Mouse (Mus musculus): Measurements from ENCODE around the gene Pla2g2e. TPM values are rescaled to one million over a fixed set of nuclear protein-coding genes. Genes with fewer than 3 reads are reported as not detected.

The Pla2g2e gene
- not detected in 2 replicates for polyA plus RNA-seq (2014; fragmentation: Nextera tagmentation; extraction: Ambion mirVana)

GRCm38 (mm10) chr4:138877731-138878130, at the start of gene Pla2g2e:
Gene Pla2g2e, plus strand, starts transcription at chr4:138877942.
- Histone ChIP-seq H3K9ac (no peak within 1 kb of the TSS), H3K4me2 (no peak within 1 kb of the TSS), H3K36me3 (ENCODE audit: insufficient read depth) (no peaks in the 10 kb centered on the region), H3K4me3 (ENCODE audit: low read depth, low read length) (no peak within 1 kb of the TSS), H3K4me1 (ENCODE audit: insufficient read depth) (no peaks in the 10 kb centered on the region), H3K27ac (ENCODE audit: low read depth) (no peak within 1 kb of the TSS), H3K9me3 (ENCODE audit: low read depth, low read length) (no peaks in the 10 kb centered on the region), H3K27me3 (ENCODE audit: insufficient read depth, low read length) (peaks cover 9% of the 10 kb centered on the region; the same call in 1 of the 2 replicates)
- 73% methylated on average over 4 of the region's 4 CpGs for WGBS
- no peak for ATAC-seq (ENCODE audit: insufficient read depth)
- TF ChIP-seq CTCF (IDR thresholded peaks at IDR 0.05; ENCODE audit: low read depth) = no peak
- no peak for DNase-seq

GRCm38 (mm10) chr4:138839806-138840205, 37.9 kb upstream of the Pla2g2e start:
- no peak overlapping the region for H3K27ac ChIP-seq (ENCODE audit: low read depth)
- no peak overlapping the region for H3K4me3 ChIP-seq (ENCODE audit: low read depth, low read length)
- no peaks in the 10 kb centered on the region for H3K9me3 ChIP-seq (ENCODE audit: low read depth, low read length)
- no peak for ATAC-seq (ENCODE audit: insufficient read depth)
- H3K4me1 ChIP-seq (ENCODE audit: insufficient read depth) = no peaks in the 10 kb centered on the region
- WGBS = 80% methylated on average over 6 of the region's 6 CpGs
- TF ChIP-seq CTCF (IDR thresholded peaks at IDR 0.05; ENCODE audit: low read depth) = no peak
- H3K4me2 ChIP-seq = no peak overlapping the region
- no peaks in the 10 kb centered on the region for H3K27me3 ChIP-seq (ENCODE audit: insufficient read depth, low read length)
- H3K9ac ChIP-seq = no peak overlapping the region
- no peaks in the 10 kb centered on the region for H3K36me3 ChIP-seq (ENCODE audit: insufficient read depth)
- no peak for DNase-seq

- WGBS = 62% methylated on average over 8 of the region's 8 CpGs
- H3K9ac ChIP-seq = no peak overlapping the region
- H3K4me2 ChIP-seq = no peak overlapping the region
- H3K9me3 ChIP-seq (ENCODE audit: low read depth, low read length) = no peaks in the 10 kb centered on the region
- no peak overlapping the region for H3K4me3 ChIP-seq (ENCODE audit: low read depth, low read length)
- H3K27ac ChIP-seq (ENCODE audit: low read depth) = no peak overlapping the region
- no peak for DNase-seq
- no peaks in the 10 kb centered on the region for H3K36me3 ChIP-seq (ENCODE audit: insufficient read depth)
- H3K27me3 ChIP-seq (ENCODE audit: insufficient read depth, low read length) = no peaks in the 10 kb centered on the region
- no peak for TF ChIP-seq CTCF (IDR thresholded peaks at IDR 0.05; ENCODE audit: low read depth)
- H3K4me1 ChIP-seq (ENCODE audit: insufficient read depth) = no peaks in the 10 kb centered on the region
- no peak for ATAC-seq (ENCODE audit: insufficient read depth)
Measured at GRCm38 (mm10) chr4:138840726-138841125, 37.0 kb upstream of the Pla2g2e start.

GRCm38 (mm10) chr4:138841386-138841785, 36.4 kb upstream of the Pla2g2e start:
- H3K9ac ChIP-seq = no peak overlapping the region
- TF ChIP-seq CTCF (IDR thresholded peaks at IDR 0.05; ENCODE audit: low read depth) = no peak
- 63% methylated on average over 7 of the region's 7 CpGs for WGBS
- no peak for ATAC-seq (ENCODE audit: insufficient read depth)
- H3K4me3 ChIP-seq (ENCODE audit: low read depth, low read length) = no peak overlapping the region
- DNase-seq = peak; percentile 46
- no peak overlapping the region for H3K27ac ChIP-seq (ENCODE audit: low read depth)
- no peak overlapping the region for H3K4me2 ChIP-seq
- H3K36me3 ChIP-seq (ENCODE audit: insufficient read depth) = no peaks in the 10 kb centered on the region
- no peaks in the 10 kb centered on the region for H3K9me3 ChIP-seq (ENCODE audit: low read depth, low read length)
- no peaks in the 10 kb centered on the region for H3K27me3 ChIP-seq (ENCODE audit: insufficient read depth, low read length)
- H3K4me1 ChIP-seq (ENCODE audit: insufficient read depth) = no peaks in the 10 kb centered on the region

- TF ChIP-seq CTCF (IDR thresholded peaks at IDR 0.05; ENCODE audit: low read depth) = peak; percentile 100
- H3K4me2 ChIP-seq = no peak overlapping the region
- no peaks in the 10 kb centered on the region for H3K9me3 ChIP-seq (ENCODE audit: low read depth, low read length)
- no peak overlapping the region for H3K27ac ChIP-seq (ENCODE audit: low read depth)
- no peak overlapping the region for H3K4me3 ChIP-seq (ENCODE audit: low read depth, low read length)
- ATAC-seq (ENCODE audit: insufficient read depth) (no peak), DNase-seq (peak; percentile 87)
- no peaks in the 10 kb centered on the region for H3K27me3 ChIP-seq (ENCODE audit: insufficient read depth, low read length)
- H3K9ac ChIP-seq = no peak overlapping the region
- H3K36me3 ChIP-seq (ENCODE audit: insufficient read depth) = no peaks in the 10 kb centered on the region
- H3K4me1 ChIP-seq (ENCODE audit: insufficient read depth) = no peaks in the 10 kb centered on the region
- WGBS = 4% methylated on average over 4 of the region's 4 CpGs
Measured at GRCm38 (mm10) chr4:138851463-138851862, 26.3 kb upstream of the Pla2g2e start.

- no peak overlapping the region for H3K4me2 ChIP-seq
- no peak overlapping the region for H3K27ac ChIP-seq (ENCODE audit: low read depth)
- DNase-seq = no peak
- no peaks in the 10 kb centered on the region for H3K36me3 ChIP-seq (ENCODE audit: insufficient read depth)
- H3K9me3 ChIP-seq (ENCODE audit: low read depth, low read length) = no peaks in the 10 kb centered on the region
- no peak overlapping the region for H3K9ac ChIP-seq
- no peak for TF ChIP-seq CTCF (IDR thresholded peaks at IDR 0.05; ENCODE audit: low read depth)
- no peak for ATAC-seq (ENCODE audit: insufficient read depth)
- H3K27me3 ChIP-seq (ENCODE audit: insufficient read depth, low read length) = no peaks in the 10 kb centered on the region
- H3K4me3 ChIP-seq (ENCODE audit: low read depth, low read length) = no peak overlapping the region
- H3K4me1 ChIP-seq (ENCODE audit: insufficient read depth) = no peaks in the 10 kb centered on the region
- 49% methylated on average over 6 of the region's 6 CpGs for WGBS
Measured at GRCm38 (mm10) chr4:138852961-138853360, 24.8 kb upstream of the Pla2g2e start.

GRCm38 (mm10) chr4:138855092-138855632, 22.6 kb upstream of the Pla2g2e start:
- ATAC-seq (ENCODE audit: insufficient read depth) (no peak), DNase-seq (no peak)
- H3K27me3 ChIP-seq (ENCODE audit: insufficient read depth, low read length) = no peaks in the 10 kb centered on the region
- no peaks in the 10 kb centered on the region for H3K4me1 ChIP-seq (ENCODE audit: insufficient read depth)
- H3K27ac ChIP-seq (ENCODE audit: low read depth) = no peak overlapping the region
- no peak for TF ChIP-seq CTCF (IDR thresholded peaks at IDR 0.05; ENCODE audit: low read depth)
- H3K4me3 ChIP-seq (ENCODE audit: low read depth, low read length) = no peak overlapping the region
- H3K9me3 ChIP-seq (ENCODE audit: low read depth, low read length) = no peaks in the 10 kb centered on the region
- no peak overlapping the region for H3K4me2 ChIP-seq
- WGBS = 77% methylated on average over 9 of the region's 9 CpGs
- H3K36me3 ChIP-seq (ENCODE audit: insufficient read depth) = no peaks in the 10 kb centered on the region
- H3K9ac ChIP-seq = no peak overlapping the region
